Mouse (Mus musculus) spleen, postnatal 10 days (tissue): Measurements from ENCODE around the gene Upf1.

ENCODE experiments used
- DNase-seq, 2 experiments: peaks; one replicate each; pipeline ENCODE4 v3.0.0; 2021 to 2022; ENCODE audit warnings: low spot score in 2 of 2

Gene Upf1

DNA sequence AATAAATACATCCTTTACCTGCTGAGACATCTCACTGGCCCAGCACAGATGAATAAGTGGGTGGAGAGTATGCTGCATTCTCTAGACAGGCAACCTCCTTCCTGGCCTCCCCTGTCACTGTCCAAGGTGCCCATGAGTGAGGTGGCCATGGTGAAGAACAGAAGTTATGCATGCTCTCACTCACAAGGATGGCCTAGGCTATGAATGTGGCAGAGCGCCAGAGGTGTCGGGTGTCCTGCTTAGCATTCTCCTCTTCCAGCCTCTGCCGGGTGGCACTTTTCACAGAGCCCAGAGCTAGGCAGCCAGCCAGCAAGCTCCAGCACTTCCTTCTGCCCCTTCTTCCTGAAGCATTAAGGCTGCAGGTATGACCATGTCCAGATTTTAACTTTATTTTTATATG is 6.3 kb upstream of the Upf1 start:
- DNase-seq: no peak

- no peak for DNase-seq
Observed at GRCm38 (mm10) chr8:70356111-70356510, 3.0 kb upstream of the Upf1 start.

GRCm38 (mm10) chr8:70354004-70354403 is 926 bp upstream of the Upf1 start:
- no peak for DNase-seq

DNA sequence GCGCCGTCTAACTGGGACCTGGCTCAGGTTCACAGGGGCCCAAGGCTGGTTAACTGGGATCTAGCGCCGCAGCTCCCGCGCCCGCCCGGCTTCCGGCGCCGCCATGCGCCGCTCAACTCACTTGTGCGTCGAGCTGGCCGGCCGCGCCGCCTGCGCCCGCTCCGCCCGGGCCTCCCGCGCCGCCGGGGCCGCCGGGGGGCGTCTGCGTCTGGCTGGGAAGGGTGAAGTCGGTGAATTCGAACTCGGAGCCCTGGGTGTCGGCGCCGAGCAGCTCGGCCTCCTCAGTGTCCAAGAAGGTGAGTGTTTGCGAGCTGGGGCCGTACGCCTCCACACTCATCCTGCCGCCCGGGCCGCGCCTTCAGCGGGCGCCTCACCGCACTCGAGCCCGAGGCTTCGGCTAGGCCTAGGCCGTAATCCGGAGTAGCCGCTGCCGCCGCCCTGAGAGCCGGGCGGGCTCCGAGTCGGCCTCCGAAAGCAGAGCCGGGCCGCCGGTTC is 374 bp downstream of the Upf1 start:
- peak; percentile 78 to 87 for DNase-seq

GRCm38 (mm10) chr8:70352000-70352384 is 1.1 kb downstream of the Upf1 start:
- peak in 1 of 2 experiments; percentile 35 for DNase-seq

- no peak for DNase-seq
Observed at GRCm38 (mm10) chr8:70351035-70351999, 1.8 kb downstream of the Upf1 start.

DNA sequence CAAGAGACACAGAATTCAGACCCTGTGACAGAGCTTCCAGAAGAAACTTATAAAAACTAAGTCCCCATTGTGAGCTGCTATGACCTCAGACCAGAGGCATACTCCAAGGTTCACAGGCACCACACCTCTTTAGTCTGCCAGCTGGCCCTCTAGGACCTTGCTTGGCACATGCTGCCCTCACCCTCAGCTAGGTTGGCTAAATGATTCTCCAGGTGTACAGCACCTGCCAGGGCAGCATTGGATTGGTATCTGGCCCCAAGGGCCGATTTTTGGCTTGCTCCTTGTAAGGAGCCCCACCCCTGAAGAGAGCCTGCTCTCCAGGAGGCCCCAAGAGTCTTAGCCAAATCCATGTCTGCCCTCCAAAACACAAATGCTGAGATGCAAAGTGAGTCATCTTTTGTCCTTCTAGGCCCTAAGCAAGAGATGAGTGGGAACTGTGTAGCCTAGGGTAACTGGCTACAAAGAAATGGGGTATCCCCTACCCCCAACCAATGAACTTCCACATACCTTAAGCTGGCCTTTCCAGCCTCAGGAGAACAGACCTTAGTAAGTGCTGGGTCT is 5.1 kb downstream of the Upf1 start:
- DNase-seq: no peak

DNA sequence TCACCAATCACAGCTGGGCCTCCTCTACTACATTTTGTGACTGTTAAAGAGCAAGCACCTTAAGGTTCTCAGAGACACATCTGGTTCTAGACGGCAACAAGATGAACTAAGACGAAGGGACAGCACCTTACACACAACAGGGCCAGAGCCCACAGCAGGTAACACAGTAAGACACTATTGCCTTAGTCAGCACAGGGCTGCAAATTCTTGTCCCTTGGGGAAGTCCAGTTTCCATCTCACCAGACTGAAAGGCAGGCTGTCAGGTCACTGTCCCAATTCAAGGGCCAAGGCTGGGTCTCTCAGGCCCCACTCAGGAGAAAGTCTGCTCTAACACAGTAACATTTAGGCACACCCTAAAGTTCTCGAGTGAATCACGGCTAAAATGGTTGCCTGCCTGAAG is 5.6 kb downstream of the Upf1 start:
- DNase-seq: no peak

GRCm38 (mm10) chr8:70344279-70344678 is 8.8 kb downstream of the Upf1 start:
- no peak for DNase-seq

- DNase-seq: peak in 1 of 2 experiments; percentile 63
Observed at GRCm38 (mm10) chr8:70343696-70344095, 9.4 kb downstream of the Upf1 start.

DNA sequence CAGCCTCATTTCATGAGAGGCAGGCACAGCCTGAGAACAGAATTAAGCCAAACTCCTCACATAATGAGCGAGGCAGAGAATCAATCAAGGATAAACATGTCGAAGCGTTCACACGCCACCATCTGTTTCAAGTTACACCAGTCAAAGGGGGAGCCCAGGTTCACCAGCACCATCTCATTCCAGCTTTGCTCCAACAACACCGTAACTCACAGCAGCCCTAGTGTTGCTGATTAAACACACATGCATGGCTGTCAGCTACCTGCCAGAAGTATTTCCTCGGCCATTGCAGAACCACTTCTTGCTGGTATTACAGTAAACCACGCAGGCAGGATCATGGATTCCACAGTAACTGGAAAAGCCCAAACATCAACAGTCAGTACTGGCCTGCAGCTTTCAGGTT is 10.0 kb downstream of the Upf1 start:
- DNase-seq: no peak

GRCm38 (mm10) chr8:70342007-70342406 is 11.1 kb downstream of the Upf1 start:
- no peak for DNase-seq

DNA sequence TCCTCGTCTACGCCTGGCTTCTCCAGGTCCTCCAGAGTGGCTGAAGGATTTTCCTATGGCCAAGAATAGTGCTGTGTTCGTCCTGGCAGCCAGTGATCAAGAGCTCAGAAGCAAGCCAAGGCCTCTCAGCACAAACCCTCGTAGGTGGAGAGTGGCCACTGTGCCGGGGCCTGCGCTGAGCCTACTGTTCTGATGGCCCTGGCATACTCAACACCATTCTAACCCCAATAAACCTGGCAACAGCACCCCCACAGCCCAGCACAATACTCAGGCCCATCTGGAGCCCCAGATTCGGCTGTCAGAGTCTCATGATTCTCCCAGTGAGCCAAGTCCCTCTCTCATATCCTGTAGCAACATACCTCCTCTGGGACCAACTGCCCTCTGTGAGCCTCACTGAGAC is 12.4 kb downstream of the Upf1 start:
- DNase-seq: no peak

DNA sequence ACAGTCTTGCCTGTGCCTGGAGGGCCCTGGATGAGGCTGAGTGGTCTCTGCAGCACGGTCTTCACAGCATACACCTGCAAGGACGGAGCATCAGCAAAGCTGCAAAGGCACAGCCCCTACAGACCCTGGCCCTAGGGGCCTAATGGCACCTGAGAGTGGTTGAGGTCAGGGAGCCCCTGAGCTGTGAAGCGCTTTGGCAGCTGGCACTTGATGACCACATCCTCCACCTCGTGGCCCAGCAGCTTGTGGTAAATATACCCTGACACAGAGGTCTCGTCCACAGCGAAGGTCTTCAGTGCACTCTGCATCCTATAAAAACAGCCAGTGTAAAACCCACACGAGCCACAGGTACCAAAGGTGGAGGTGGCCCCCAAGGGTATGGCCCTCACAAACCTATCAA is 14.1 kb downstream of the Upf1 start:
- no peak for DNase-seq

DNA sequence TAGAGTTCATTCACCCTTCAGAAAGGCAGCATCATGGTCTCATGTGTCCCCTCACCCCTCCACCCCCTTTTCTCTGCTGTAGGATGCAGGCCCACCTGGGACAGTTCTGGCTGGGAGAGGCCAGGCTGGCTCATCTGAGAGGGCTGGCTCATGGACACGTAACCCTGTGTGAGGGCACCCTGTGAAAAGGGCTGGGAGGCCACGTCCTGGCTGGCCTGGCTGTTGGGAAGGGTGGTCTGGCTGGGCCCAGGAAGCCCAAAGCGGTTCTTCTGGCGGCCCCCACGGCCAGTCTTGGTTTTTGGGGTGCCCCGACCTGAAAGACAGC is 20.2 kb downstream of the Upf1 start:
- DNase-seq: no peak

GRCm38 (mm10) chr8:70332070-70332877 is 20.8 kb downstream of the Upf1 start:
- peak in 1 of 2 experiments; percentile 62 for DNase-seq

GRCm38 (mm10) chr8:70331526-70331925 is 21.6 kb downstream of the Upf1 start:
- DNase-seq: no peak

- DNase-seq: peak in 1 of 2 experiments; percentile 51
Observed at GRCm38 (mm10) chr8:70330741-70331364, 22.2 kb downstream of the Upf1 start.

DNA sequence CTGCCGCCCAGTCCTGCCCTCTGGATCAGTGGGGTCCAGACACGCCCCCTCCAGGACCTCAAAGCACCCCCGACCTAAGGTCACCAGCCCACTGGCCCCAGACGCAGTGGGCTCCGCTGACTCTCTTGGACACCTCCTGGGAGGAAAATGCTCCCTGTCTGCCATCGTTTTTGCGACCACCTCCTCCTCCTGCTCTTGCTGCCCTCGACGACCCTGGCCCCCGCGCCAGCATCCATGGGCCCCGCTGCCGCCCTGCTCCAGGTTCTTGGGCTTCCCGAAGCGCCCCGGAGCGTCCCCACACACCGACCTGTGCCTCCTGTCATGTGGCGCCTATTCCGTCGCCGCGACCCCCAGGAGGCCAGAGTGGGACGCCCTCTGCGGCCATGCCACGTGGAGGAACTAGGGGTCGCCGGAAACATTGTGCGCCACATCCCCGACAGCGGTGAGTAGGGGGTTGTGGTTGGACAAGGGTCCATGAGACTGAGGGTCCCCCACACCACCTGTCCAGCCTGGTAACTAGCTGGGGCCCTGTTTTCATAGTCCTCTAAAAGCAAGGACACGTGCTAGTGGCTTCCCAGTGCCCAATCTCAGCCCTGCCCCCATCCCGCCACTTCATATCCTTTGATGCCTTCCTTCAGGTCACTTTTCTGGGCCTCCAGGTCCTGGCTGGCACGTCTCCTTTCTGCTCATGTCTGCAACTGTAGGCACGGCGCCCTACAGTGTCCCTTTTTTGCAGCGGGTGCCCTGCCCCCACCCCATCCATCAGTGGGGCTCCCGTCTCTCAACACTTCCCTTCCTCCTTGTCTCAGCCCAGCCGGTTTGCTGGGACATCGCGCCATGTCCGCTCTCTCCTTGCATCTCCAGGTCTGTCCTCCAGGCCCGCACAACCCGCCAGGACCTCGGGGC is 23.0 kb downstream of the Upf1 start:
- no peak for DNase-seq

GRCm38 (mm10) chr8:70329124-70329834 is 23.8 kb downstream of the Upf1 start, which contains the start of gene Gdf1:
Gene Gdf1, plus strand, starts transcription at chr8:70329817.
- no peak for DNase-seq
